Mouse (Mus musculus) forelimb bud, embryonic 11.5 days (tissue): ENCODE results near the gene Sipa1l3.

Experiments used
- DNase-seq: peaks from one replicate; pipeline ENCODE4 v3.0.0-alpha.2; 2012; ENCODE audit warnings: low read depth, low spot score

Gene Sipa1l3

GRCm38 (mm10) chr7:29446156-29446555 is 72.3 kb downstream of the Sipa1l3 start:
- no peak for DNase-seq

DNA sequence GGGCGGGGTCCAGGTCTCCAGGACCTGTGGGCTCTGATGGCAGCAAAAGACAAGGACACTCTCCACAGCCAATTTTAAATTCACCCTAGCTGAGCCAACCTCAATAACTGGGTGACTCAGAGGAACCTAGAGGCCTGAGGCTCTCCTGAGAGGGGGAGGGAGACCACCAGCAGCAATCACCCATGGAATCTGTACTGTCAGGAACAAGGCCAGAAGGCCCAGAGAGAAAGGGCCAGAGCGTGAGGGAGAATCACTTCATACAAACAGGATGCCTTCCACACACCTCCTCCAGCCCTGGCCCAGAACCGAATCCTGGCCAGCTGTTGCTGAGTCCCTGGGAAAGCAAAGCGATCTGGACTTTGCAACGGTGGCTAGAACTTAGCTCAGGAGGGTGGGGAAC is 73.9 kb downstream of the Sipa1l3 start:
- no peak for DNase-seq

DNA sequence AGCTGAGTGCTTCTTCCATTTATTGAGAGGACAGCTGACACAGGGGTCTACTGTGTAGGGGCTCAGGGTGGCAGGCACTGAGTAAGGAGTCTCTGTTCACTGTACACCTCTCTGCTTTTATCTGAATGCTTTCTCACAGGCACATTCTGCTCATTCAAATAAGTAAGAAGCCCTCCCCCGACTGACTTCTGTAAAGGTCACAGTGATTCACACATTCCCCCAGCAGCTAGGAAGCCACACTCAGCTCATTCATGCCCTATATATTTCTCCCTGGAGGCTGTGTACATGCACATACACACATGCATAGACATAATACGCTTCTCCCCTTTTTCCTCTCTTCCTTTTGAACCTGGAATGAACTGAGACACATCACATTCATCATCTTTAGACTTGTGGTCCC is 74.4 kb downstream of the Sipa1l3 start:
- DNase-seq: no peak

- no peak for DNase-seq
Observed at GRCm38 (mm10) chr7:29441793-29442192, 76.6 kb downstream of the Sipa1l3 start.

DNA sequence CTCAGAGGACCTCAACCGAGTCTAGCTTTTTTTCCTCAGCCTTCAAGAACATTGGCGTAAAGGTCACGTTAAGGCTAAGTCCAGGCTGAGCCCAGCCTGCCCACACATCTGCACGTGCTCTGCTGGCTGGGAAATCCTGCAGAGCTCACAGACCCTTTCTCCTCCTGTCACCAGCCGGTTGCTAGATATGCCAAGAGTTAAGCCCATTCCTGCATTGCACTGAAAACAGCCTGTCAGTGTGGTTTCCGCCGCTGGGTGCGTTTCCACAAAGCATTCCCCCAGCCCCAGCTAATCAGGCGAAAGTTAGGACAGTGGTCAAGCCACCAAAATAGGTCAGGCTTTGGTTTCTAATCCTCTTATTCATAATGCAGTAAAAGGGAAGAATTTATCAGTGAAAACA is 77.3 kb downstream of the Sipa1l3 start:
- DNase-seq: no peak

- no peak for DNase-seq
Observed at GRCm38 (mm10) chr7:29438655-29439282, 79.7 kb downstream of the Sipa1l3 start.

DNA sequence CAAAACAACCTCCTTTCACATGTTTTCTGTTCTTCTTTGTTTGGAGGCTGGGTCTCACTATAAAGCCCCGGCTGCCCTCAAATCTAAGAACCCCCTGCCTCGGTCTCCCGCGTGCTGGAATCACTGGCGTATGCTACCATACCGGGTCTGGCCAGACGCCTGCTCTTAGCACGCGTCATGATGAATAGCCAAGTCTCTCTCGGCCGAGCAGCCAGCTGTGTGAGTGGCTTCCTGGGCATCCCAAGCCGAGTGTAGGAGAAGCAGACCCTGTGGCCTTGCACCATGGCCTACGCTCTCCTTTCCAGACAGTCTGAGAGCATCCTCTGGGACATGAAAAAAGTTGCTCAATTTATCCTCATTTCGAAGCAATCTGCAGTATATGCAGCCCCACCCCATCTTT is 80.2 kb downstream of the Sipa1l3 start:
- no peak for DNase-seq

DNA sequence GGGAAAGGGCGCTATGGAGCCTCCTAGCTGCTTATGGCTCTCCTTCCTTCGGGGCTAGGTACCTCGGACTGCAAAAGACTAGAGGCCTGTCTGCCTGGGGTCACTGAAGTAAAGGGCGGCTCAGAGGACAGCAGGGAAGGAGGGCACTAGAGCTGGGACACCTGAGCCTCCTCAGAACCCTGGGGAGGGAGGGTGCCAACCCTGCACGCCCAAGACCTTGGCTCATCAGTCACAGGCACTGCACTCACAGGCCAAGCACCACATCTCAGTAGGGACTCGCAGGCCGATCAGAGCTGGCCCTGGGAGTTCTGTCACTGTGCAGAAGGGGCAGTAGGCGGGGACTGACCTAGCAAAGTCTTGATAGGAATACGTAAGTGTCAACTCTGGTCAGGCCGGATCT is 81.4 kb downstream of the Sipa1l3 start:
- DNase-seq: no peak

DNA sequence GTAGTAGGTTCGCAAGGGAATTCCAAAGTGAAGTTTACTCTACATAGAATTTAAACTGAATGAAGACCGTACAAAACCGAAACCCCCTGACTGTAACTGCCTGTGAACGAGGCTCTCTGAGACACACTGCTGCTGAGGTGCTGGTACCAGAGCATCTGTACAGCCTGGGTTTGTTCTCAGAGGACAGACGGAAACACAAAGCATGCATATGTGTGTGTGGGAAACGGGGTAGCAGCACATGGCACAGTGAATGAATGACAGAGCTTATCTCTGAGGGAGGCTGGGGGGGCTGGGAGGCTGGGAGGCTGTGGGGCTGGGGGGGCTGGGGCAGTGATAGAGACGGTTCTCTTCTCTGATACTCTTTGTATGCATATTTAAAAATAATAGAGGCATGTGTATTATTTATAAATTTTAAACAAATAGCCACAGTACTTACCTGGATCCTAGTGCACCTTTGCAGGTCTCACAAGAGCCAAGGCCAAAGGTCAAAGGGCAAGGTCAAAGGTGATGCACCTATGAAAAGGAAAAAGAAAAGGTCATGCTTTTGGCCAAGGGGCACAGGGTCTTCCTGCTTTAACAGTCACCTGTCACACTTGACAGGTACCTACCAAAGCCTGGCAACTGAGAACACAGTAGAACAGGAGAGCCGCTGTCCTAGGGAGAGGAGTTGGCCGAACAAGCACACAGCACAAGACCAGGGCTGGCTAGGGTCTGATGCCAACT is 84.0 kb downstream of the Sipa1l3 start:
- no peak for DNase-seq

DNA sequence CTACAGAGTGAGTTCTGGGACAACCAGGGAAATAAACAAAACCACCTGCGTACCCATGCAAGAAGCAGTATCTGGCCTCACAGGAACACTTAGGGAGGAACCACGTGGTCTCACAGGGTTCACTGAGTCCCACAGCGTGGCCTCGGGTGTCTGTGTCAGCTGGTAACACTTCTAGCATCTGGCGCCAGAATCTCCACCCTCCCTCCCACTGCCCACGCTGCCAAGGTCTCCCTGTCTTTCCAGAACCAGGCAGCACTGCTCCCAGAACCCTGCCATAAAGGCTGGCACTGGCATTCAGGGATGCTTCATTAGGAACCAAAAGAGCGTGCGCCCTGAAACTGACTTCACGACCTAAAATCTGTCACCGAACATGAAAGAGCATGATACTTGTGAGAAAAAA is 84.7 kb downstream of the Sipa1l3 start:
- no peak for DNase-seq

- DNase-seq: no peak
Observed at GRCm38 (mm10) chr7:29432947-29433553, 85.4 kb downstream of the Sipa1l3 start.

DNA sequence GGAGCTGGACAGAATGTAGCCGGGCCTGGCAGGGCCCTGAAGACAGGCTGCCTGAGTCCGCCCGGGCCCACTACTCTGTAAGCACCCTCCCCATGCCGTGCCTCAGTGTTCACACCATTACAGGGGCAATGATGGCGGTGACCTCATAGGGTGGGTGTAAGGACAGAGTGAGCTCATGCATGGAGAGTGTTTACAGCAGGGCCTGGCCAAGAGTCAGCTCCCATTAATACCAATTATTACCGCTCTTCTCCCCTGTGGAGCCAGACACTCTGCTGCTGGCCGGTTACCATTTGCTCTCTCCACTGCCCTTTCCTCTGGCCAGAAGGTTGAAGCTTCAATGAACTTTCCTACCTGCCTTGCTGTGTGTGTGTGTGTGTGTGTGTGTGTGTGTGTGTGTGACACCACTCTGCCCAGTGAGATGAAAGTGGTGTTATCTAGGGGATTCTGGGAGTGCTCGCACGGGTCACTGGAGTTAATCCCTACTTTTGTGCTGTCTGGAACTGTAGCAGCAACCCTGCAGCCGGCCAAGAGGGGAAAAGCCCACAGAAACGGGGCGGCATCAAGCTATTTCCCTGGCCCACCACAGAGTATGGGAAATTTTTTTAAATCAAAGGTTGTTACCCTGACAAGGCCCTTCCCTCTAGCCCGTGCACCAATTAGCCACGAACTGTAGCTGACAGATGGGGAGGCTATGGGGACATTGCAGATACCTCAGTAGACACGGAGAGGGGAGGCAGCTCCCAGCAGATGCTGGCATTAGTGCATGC is 86.1 kb downstream of the Sipa1l3 start:
- DNase-seq: no peak

GRCm38 (mm10) chr7:29430739-29431211 is 87.7 kb downstream of the Sipa1l3 start:
- DNase-seq: no peak

- no peak for DNase-seq
Observed at GRCm38 (mm10) chr7:29426056-29426455, 92.4 kb downstream of the Sipa1l3 start.

DNA sequence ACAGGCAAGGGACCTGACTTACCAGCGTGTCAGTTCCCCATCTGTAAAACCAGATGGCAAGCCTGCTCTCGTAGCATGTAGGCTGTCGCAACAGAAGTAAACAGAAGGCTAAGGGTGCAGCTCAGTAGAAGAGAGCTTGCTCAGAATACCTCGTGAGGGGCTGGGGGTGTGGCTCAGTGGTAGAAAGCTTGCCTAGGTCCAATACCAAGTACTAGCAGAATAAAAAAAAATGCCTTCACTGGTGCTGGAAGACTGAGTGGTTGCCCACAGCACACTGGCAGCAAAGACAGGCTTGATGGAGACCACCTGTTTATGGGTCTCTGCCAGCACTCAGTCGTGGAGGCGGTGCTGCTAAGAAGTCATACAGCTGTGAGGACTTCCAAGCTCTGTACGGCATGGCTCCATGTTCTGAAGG is 93.0 kb downstream of the Sipa1l3 start:
- no peak for DNase-seq

DNA sequence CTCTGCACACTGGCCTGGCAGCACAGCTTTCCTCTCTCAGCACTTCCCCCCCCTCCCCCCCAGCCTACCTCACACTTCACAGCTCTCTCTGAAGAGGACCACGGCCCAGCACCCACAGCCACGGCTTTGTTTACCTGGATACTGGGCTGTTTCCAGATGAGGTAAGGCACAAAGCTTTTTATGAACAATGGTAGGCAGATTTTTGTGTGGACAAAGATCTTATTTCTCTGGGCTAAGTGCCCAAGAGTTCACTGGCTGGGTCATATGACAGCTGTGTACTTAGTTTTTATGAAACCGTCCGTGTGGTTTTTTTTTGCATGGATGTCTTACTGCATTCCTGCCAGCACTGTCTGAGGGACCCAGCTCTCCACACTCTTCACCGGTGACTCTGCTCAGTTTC is 93.8 kb downstream of the Sipa1l3 start:
- DNase-seq: no peak

- no peak for DNase-seq
Observed at GRCm38 (mm10) chr7:29421909-29422244, 96.6 kb downstream of the Sipa1l3 start.

DNA sequence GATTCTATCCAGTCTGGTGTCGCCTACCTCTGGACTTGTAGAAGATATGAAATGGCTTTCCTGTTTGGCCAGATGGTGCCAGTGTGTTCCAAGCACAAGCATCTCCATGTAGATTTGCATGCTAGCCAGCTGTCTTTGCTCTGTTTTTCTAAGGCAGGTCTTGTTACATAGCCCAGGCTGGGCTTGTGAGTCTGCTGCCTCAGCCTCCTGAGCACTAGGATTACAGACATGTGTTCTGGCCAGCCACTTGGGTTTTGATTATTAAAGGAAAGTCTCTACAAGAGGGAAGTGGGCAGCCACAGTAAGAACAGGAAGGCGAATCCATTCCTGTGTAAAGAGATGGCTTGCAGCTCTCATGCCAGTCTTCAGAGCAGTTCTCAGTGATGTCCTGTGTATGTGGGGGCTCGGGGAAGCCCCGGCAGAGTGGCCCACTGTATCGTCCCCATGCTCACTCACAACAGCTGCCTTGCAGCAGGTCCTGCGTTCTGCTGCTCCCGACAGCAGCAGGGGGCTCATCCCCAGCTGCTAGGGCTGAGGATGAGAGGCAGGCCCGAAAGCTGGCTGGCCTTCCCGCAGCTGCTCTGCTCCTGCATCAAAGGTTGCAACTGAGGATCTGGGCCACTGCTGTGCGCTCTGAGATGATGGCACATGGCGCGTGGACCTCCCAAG is 97.1 kb downstream of the Sipa1l3 start:
- DNase-seq: no peak

DNA sequence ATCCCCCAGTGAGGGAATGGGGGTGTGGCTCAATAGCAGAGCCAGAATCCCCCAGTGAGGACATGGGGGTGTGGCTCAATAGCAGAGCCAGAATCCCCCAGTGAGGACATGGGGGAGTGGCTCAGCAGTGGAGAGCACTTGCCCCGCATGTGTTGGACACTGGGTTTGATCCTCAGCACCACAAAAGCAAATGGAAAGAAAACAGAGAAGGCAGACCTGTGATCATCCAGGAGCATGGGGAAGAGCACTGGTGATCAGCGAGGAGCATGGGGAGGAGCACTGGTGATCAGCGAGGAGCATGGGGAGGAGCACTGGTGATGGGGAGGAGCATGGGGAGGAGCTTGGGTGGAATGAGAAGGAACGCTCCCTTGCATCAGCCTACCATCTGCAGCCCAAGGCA is 98.6 kb downstream of the Sipa1l3 start:
- DNase-seq: no peak

- no peak for DNase-seq
Observed at GRCm38 (mm10) chr7:29418231-29418630, 100.2 kb downstream of the Sipa1l3 start.

GRCm38 (mm10) chr7:29417332-29418069 is 100.9 kb downstream of the Sipa1l3 start:
- no peak for DNase-seq
